Mouse (Mus musculus): Measurements from ENCODE around the gene Wdfy3. TPM values are rescaled to one million over a fixed set of nuclear protein-coding genes. Genes with fewer than 3 reads are reported as not detected.

Wdfy3 gene
- polyA plus RNA-seq, 1 experiment from 2014 or later = 9.7 TPM

DNA sequence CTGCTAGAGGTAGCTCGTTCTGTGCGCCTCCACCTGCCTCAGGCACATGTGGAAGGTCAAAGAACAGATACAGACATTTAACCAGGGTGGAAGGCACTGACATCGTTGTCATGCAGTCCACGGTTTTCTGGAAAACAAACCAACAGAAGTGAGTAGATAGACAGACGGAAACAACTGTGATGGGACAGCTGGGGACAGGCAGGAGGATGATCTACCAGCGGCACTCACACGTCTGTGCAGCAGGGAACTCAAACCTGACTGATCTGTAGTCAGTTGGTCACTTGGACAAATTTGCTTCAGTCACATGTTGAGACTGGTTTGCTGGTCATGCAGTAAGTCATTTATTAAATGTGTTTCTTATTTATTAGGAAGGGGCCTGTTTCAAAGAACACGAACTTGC is 112.3 kb downstream of the Wdfy3 start:
- Histone ChIP-seq H3K27me3 (replicated peaks) (no peaks in the 10 kb centered on the region), H3K36me3 (peaks cover 12% of the 10 kb centered on the region; the same call in 1 of the 2 replicates)
- 83% methylated on average over 8 of the region's 8 CpGs for WGBS

DNA sequence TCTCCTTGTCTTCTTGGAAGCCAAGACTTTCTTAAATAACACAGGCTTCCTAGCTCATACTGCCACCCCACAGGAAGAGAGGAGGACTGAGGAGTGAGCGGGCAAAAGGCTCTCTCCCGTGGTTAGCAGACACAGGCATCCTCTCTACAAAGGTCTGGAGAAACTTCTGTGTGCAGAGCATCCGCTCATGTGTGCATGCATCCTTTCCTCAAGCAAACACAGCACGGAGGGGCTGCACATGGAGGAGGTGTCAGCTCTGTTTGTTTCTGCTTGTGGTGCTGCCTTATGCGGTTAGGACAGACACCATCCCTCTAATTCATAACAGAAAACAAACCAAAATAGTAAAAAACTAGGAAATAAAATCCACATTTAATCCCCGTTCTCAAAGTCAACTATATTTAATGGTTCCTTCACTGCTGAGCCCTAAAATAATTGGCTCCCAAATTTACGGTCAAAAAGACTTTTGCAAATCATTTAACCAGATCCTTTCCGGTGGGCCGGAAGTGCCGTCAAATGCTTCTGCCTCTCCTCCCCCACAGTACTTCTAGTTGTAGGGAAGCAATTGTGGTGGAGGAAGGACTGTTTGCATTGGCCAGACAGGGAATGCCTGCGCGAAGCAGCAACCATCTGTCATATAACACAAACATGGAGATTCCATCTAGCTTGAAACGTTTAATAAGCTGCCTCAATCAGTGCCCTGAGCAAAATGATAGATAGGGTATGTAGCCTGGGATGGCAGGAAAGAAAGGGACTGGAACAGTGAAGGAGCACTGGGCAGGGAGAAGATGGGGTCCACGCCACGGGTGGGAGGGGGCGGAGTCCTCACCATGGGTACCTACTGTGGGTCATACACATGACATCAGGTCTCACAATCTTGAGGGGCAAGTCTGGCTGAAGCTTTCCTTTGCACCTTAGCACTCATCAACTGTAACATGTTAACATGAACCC is 115.1 kb downstream of the Wdfy3 start:
- peak overlapping the region; percentile 34; the same call in 1 of the 2 replicates for H3K27ac ChIP-seq
- ATAC-seq = no peak

More for the DNA sequence above, 112.3 kb downstream of the Wdfy3 start:
- ATAC-seq = no peak
- 0 out of 2 replicates have a peak, but pooled peaks cover 3% of the 10 kb centered on the region for H3K4me1 ChIP-seq (replicated peaks)
- H3K4me3 ChIP-seq (replicated peaks) = no peak overlapping the region
- no peak overlapping the region for H3K9ac ChIP-seq
- H3K9me3 ChIP-seq = no peaks in the 10 kb centered on the region
- no peak overlapping the region for H3K27ac ChIP-seq
- no peak overlapping the region for H3K4me2 ChIP-seq (replicated peaks)

DNA sequence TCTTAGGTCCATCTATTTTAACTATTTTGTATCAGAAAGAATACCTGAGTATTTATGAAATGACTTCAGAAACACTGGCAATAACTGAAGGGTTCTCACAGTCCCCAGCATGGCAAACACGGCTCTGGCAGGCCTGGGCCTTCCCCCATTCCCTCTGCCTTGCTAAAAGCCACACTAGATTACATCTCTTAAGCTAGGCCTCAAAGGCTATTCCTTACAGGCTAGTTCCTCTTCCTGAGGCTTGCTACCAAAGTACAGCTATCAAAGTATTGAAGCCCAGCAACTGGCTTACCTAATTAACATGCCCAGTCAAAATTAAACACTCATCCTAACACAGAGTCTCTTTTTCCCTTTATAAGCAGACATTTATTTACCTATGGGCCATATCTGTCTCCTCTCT is 117.8 kb downstream of the Wdfy3 start:
- Histone ChIP-seq H3K27ac (no peak overlapping the region), H3K36me3 (peaks cover 24% of the 10 kb centered on the region), H3K9ac (no peak overlapping the region), H3K9me3 (no peaks in the 10 kb centered on the region), H3K27me3 (replicated peaks) (no peaks in the 10 kb centered on the region), H3K4me3 (replicated peaks) (no peak overlapping the region), H3K4me2 (replicated peaks) (no peak overlapping the region), H3K4me1 (replicated peaks) (0 out of 2 replicates have a peak, but pooled peaks cover 3% of the 10 kb centered on the region)
- 87% methylated on average over 1 of the region's 1 CpGs for WGBS
- no peak for ATAC-seq

More for the DNA sequence above, 115.1 kb downstream of the Wdfy3 start:
- 54% methylated on average over 16 of the region's 16 CpGs for WGBS
- Histone ChIP-seq H3K4me2 (replicated peaks) (no peak overlapping the region), H3K9me3 (no peaks in the 10 kb centered on the region), H3K4me1 (replicated peaks) (0 out of 2 replicates have a peak, but pooled peaks cover 3% of the 10 kb centered on the region), H3K27me3 (replicated peaks) (no peaks in the 10 kb centered on the region), H3K9ac (no peak overlapping the region), H3K4me3 (replicated peaks) (no peak overlapping the region), H3K36me3 (peaks cover 13% of the 10 kb centered on the region; the same call in 1 of the 2 replicates)

DNA sequence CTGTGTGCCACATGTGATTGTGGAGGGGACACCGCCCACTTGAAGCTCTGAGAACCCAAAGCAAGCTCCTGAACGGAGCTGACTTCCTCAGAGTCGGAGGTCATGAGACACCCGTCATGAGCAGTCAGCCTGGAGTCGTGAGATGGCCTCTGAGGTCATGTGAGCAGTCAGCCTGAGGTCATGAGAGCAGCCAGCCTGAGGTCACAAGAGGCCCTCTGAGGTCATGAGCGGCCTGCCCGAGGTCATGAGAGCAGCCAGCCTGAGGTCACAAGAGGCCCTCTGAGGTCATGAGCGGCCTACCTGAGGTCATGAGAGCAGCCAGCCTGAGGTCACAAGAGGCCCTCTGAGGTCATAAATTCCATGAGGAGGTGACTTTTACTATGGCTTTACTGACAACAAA is 120.4 kb downstream of the Wdfy3 start:
- no peak for ATAC-seq
- H3K4me2 ChIP-seq (replicated peaks) = no peak overlapping the region
- no peaks in the 10 kb centered on the region for H3K27me3 ChIP-seq (replicated peaks)
- H3K4me3 ChIP-seq (replicated peaks) = no peak overlapping the region
- 69% methylated on average over 8 of the region's 8 CpGs for WGBS
- H3K9me3 ChIP-seq = no peaks in the 10 kb centered on the region
- no peak overlapping the region for H3K27ac ChIP-seq
- no peak overlapping the region for H3K9ac ChIP-seq
- no peaks in the 10 kb centered on the region for H3K4me1 ChIP-seq (replicated peaks)
- peaks cover 24% of the 10 kb centered on the region for H3K36me3 ChIP-seq

DNA sequence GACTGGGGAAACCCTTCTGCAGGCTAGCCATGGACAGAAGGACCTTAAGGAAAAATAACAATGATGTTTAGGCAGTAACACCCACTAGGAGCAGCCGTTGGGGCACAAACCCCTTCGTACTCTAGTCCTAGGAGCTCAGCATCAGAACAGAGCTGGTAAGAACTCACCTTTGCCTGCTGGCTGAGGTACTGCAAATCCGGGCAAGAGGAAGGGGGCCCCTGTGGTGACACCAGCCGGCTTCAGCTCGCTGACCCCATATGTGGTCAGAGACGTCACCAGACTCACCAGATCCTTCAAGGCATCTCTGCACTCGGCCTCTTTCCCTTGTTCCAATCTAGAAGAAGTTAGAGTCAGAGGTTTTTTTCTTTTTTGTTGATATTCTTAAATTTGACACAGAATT is 121.1 kb downstream of the Wdfy3 start:
- no peak for ATAC-seq
- Histone ChIP-seq H3K4me1 (replicated peaks) (no peaks in the 10 kb centered on the region), H3K4me2 (replicated peaks) (no peak overlapping the region), H3K9ac (no peak overlapping the region), H3K4me3 (replicated peaks) (no peak overlapping the region), H3K27me3 (replicated peaks) (no peaks in the 10 kb centered on the region), H3K27ac (no peak overlapping the region), H3K9me3 (no peaks in the 10 kb centered on the region), H3K36me3 (peaks cover 24% of the 10 kb centered on the region)
- 90% methylated on average over 7 of the region's 7 CpGs for WGBS

DNA sequence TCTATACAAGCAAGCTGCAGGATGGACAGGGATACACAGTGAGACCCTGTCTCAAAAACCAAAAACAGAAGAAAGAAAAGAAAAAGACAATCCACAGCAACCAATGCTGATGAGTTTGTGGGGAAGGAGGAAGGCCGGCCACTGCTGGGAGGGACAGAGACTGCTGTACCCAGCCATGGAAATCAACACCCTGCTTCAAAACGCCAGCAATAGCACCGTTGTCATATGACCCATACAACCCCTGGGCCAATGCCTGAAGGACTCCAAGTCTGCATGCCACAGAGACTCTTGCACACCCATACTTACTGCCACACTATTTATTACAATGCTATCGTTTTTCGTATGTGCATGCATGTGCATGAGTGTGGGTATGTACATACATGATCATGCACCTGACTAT is 124.0 kb downstream of the Wdfy3 start:
- Histone ChIP-seq H3K27me3 (replicated peaks) (no peaks in the 10 kb centered on the region), H3K9ac (no peak overlapping the region), H3K36me3 (peaks cover 29% of the 10 kb centered on the region), H3K4me2 (replicated peaks) (no peak overlapping the region), H3K4me1 (replicated peaks) (no peaks in the 10 kb centered on the region), H3K4me3 (replicated peaks) (no peak overlapping the region), H3K27ac (no peak overlapping the region), H3K9me3 (no peaks in the 10 kb centered on the region)
- WGBS = 89% methylated on average over 5 of the region's 5 CpGs
- no peak for ATAC-seq

DNA sequence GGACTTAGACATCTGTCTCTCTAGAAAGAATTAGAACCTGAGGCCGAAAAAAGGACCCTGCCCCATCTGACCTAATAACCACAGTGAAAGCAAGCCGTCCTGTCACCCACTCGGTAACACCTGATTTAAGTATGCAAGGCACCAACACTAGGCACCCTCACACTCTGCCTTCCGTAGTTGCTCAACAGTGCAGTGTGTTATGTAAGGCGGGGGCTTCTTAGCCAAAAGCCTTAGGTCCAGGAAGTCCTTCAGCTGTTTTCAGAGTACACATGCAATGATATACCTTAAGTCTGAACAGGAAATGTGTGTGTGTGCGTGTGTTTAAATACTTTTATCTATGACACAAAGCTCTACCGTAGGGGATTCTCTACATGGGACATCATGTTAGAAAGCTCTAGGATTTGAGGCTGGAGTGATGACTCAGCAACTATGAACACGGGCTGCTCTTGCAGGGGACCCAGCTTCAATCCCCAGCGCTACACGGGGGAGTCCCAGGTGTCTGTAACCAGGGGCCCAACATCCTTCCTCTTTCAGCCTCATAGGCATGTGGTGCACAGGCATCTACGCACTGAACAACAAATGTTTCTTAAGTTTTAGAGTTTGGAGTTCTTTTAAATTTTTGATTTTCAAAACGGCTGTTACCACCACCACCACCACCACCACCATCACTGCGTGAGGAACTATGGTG is 131.7 kb downstream of the Wdfy3 start:
- Histone ChIP-seq H3K4me3 (replicated peaks) (no peak overlapping the region), H3K27ac (no peak overlapping the region), H3K36me3 (peaks cover 19% of the 10 kb centered on the region), H3K27me3 (replicated peaks) (no peaks in the 10 kb centered on the region), H3K9ac (no peak overlapping the region), H3K4me1 (replicated peaks) (no peaks in the 10 kb centered on the region; the same call in 1 of the 2 replicates), H3K9me3 (no peaks in the 10 kb centered on the region), H3K4me2 (replicated peaks) (no peak overlapping the region)
- 0 out of 2 replicates have a peak, but pooled peaks have one; percentile 22 for ATAC-seq
- WGBS = 84% methylated on average over 13 of the region's 13 CpGs

DNA sequence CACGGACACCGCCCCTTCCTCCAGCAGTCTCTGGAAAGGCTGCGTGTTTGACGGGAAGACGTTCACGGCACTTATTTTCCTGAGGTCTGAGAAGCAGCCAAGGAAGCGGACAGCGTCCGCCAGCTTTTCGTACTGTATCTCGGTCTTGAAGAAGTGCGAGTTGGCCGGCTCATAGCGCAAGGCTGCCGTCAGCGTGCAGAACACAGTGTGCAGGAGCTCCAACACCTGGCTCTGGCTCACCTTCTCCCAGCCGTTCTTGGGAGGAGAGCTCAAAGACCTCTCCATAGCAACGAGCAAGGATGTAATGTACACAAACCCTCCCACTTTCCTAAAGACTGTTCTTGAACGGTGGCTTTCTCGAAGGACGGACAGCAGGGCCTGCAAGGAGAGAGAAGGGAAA is 132.4 kb downstream of the Wdfy3 start:
- WGBS = 55% methylated on average over 21 of the region's 21 CpGs
- Histone ChIP-seq H3K36me3 (peaks cover 17% of the 10 kb centered on the region), H3K27ac (no peak overlapping the region), H3K4me1 (replicated peaks) (no peaks in the 10 kb centered on the region; the same call in 1 of the 2 replicates), H3K27me3 (replicated peaks) (no peaks in the 10 kb centered on the region), H3K4me3 (replicated peaks) (no peak overlapping the region), H3K4me2 (replicated peaks) (no peak overlapping the region), H3K9me3 (no peaks in the 10 kb centered on the region), H3K9ac (no peak overlapping the region)
- ATAC-seq = peak; percentile 73

DNA sequence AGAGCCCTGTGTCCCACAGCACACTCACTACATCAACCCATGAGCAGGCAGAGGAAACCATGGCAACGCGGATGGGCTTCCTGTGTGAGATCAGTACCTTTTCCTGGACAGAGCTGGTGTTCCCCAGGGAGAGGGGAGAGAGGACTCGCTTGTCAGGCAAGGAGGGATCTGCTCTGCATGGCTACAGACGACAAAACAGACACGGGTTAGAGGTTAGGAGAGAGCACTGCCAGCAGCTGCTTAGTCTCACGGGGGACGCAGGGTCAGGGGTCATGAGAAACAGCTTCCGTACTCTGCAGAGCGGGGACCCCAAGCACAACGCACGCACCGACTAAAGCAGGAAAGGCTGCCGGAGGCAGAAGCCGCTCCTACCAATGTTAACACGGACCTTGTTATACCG is 133.8 kb downstream of the Wdfy3 start:
- Histone ChIP-seq H3K36me3 (peaks cover 8% of the 10 kb centered on the region; the same call in 1 of the 2 replicates), H3K4me1 (replicated peaks) (no peaks in the 10 kb centered on the region; the same call in 1 of the 2 replicates), H3K9me3 (no peaks in the 10 kb centered on the region), H3K4me2 (replicated peaks) (no peak overlapping the region), H3K27ac (no peak overlapping the region), H3K4me3 (replicated peaks) (no peak overlapping the region), H3K27me3 (replicated peaks) (no peaks in the 10 kb centered on the region), H3K9ac (no peak overlapping the region)
- peak; percentile 27; the same call in 1 of the 2 replicates for ATAC-seq
- 44% methylated on average over 16 of the region's 16 CpGs for WGBS

DNA sequence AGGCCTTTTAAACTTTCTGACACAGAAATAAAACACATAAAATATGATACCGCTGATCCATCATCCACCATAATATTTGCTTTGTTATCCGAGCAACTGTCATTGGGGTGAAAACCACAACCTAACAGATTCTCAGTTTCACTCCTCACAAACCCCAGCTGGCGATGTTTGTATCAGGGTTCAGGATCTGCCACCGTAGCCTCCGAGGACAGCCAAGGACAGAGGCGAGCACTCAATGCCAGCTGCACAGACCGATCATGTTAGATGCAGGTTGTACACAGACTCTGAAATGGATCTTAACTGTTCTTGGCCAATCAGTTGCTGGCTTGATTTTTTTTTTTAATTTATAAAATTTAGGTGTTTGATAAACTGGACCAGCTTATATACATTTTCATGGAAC is 135.1 kb downstream of the Wdfy3 start:
- H3K9ac ChIP-seq = no peak overlapping the region
- ATAC-seq = no peak
- WGBS = 78% methylated on average over 7 of the region's 7 CpGs
- H3K27me3 ChIP-seq (replicated peaks) = no peaks in the 10 kb centered on the region
- H3K4me2 ChIP-seq (replicated peaks) = no peak overlapping the region
- H3K27ac ChIP-seq = no peak overlapping the region
- H3K4me3 ChIP-seq (replicated peaks) = no peak overlapping the region
- no peaks in the 10 kb centered on the region; the same call in 1 of the 2 replicates for H3K4me1 ChIP-seq (replicated peaks)
- peaks cover 10% of the 10 kb centered on the region; the same call in 1 of the 2 replicates for H3K36me3 ChIP-seq
- no peaks in the 10 kb centered on the region for H3K9me3 ChIP-seq

DNA sequence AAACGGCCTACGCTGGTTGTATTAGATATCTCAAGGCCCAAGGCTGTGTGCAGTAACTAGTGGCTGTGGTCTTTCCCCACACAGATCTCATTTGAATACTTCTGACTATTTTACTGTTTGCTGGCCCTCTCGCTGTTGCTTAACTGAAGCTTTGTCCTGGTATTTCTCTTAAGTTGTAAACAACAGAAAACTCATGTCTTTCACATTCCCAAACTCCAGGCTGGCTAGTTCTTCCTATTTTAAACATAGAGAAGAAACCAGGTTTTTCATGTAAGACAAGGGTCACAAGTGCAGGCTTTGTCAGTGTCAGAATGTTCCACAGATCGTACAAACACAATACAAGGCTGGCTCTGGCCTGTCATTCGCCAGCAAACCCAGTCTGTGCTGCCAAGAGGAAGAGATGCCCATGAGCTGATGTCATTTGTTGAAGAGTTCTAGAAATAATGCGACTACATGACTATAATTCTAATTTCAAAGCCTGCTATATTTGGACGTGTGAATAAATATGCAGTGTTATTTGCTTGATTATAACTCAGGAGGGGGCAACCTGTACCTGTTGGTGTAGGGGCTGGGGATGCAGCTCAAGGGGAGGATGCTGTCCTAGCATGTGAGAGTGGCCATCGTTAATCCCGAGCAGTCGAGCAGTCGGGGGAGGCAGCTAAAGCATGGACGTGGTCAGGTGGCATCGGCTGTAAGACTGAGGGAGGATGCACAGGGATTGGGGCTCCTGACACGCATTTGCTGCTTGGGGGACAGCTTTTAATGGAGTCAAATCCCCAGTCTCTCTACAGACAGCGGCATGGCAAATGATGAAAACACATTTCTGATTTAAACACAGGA is 136.5 kb downstream of the Wdfy3 start:
- no peaks in the 10 kb centered on the region for H3K9me3 ChIP-seq
- no peaks in the 10 kb centered on the region for H3K27me3 ChIP-seq (replicated peaks)
- no peak overlapping the region for H3K4me3 ChIP-seq (replicated peaks)
- WGBS = 60% methylated on average over 15 of the region's 15 CpGs
- H3K4me1 ChIP-seq (replicated peaks) = no peaks in the 10 kb centered on the region; the same call in 1 of the 2 replicates
- no peak for ATAC-seq
- H3K27ac ChIP-seq = 0 out of 2 replicates have a peak overlapping the region, but pooled peaks have one; percentile 17
- H3K4me2 ChIP-seq (replicated peaks) = no peak overlapping the region
- H3K36me3 ChIP-seq = peaks cover 12% of the 10 kb centered on the region; the same call in 1 of the 2 replicates
- no peak overlapping the region for H3K9ac ChIP-seq
